Mouse (Mus musculus): ENCODE data around the gene Shisal2b.

Shisal2b gene

GRCm38 (mm10) chr13:104816635-104817571, 46.8 kb downstream of the Shisal2b start, which contains the start of gene Cwc27:
TSS of gene Cwc27 (minus strand) at chr13:104817142.
- DNase-seq (ENCODE audit: extremely low read depth, low read depth): peak; percentile 73

GRCm38 (mm10) chr13:104816270-104816634, 47.4 kb downstream of the Shisal2b start:
- DNase-seq (ENCODE audit: extremely low read depth, low read depth): peak; percentile 68

- DNase-seq (ENCODE audit: extremely low read depth, low read depth): no peak
These were observed 58.0 kb downstream of the Shisal2b start for GRCm38 (mm10) chr13:104805681-104806080.

- DNase-seq (ENCODE audit: extremely low read depth, low read depth): no peak
These were observed 64.0 kb downstream of the Shisal2b start for GRCm38 (mm10) chr13:104799566-104800182.

- no peak for DNase-seq (ENCODE audit: extremely low read depth, low read depth)
These were observed 64.6 kb downstream of the Shisal2b start for GRCm38 (mm10) chr13:104799067-104799466.
